Mouse (Mus musculus) kidney, adult 2 months (tissue): ENCODE measurements at regions not wholly inside any gene's neighbourhood (a gene's known extent, or its start where the extent isn't known, plus 50 kb on each side); places are given as distances from the start of the nearest gene placed in this dataset.

ENCODE experiments used
- CTCF ChIP-seq: fragments of 200-500 bp; conservative IDR thresholded peaks from 2 replicates; pipeline ENCODE4 v1.5.1; 2011; ENCODE audit warnings: low read depth, mild to moderate bottlenecking, control low read depth, low read length, moderate library complexity, mixed read lengths; ENCODE audit not compliant: insufficient read depth, insufficient read length
- POLR2A ChIP-seq: fragments of 200-500 bp; IDR thresholded peaks from one replicate; pipeline ENCODE4 v1.6.1; 2011; ENCODE audit warnings: low read depth, low read length, control low read depth

DNA sequence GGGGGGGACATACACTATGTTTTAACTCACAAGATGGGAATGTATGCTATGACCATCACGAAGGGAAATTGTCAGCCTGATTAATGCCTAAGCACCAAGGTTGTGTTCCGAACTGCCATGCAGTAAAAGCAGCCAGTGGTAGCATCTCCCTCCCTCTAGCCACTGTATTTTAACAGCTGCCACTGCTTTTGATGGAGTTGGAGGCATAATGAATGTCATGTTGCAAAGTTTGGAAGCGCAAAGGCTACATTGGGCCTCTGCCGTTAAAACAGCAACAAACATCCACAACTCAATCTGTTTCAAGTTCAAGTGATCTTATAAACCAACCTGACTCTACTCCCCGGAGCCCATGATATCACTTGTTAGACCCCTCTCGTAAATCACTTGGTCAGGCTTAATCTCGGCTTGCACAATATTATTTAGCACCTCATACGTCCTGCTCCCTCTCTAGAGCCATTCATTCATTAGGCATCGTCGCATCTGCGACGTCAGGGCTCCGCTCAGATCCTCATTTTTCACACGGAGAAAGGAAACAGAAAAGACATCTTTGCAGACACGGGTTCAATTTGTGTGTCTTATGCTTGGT, 184.7 kb downstream of the Hlx start:
- TF ChIP-seq POLR2A (no peak), CTCF (no peak)
